Mouse (Mus musculus): ENCODE data around the gene Hcrt. TPM values are rescaled to one million over a fixed set of nuclear protein-coding genes. Genes with fewer than 3 reads are reported as not detected.
A peak's percentile ranks its signal among the peaks of the same experiment; 100 is the strongest.

Gene Hcrt
- total and polyA plus RNA-seq, 2 experiments from 2014 or later, result 7.1 to 8.0 TPM

GRCm38 (mm10) chr11:100728601-100729000 is 34.1 kb downstream of the Hcrt start:
- no peaks in the 10 kb centered on the region for H3K4me1 ChIP-seq (ENCODE audit: insufficient read depth)
- DNase-seq, result no peak
- TF ChIP-seq CTCF (IDR thresholded peaks at IDR 0.05; ENCODE audit: low read depth), result no peak
- no peak for ATAC-seq
- no peaks in the 10 kb centered on the region for H3K27me3 ChIP-seq (ENCODE audit: insufficient read depth, low read length)
- peaks cover 15% of the 10 kb centered on the region for H3K36me3 ChIP-seq (ENCODE audit: insufficient read depth)
- no peak overlapping the region for H3K4me2 ChIP-seq (ENCODE audit: low read depth)
- WGBS, result 90% methylated on average over 6 of the region's 6 CpGs
- no peaks in the 10 kb centered on the region for H3K9me3 ChIP-seq (ENCODE audit: low read length)
- H3K4me3 ChIP-seq (ENCODE audit: low read depth, low read length), result no peak overlapping the region
- H3K27ac ChIP-seq (ENCODE audit: low read depth, low read length), result no peak overlapping the region
- H3K9ac ChIP-seq, result no peak overlapping the region

GRCm38 (mm10) chr11:100727201-100727600 is 35.5 kb downstream of the Hcrt start:
- no peak overlapping the region for H3K27ac ChIP-seq (ENCODE audit: low read depth, low read length)
- WGBS, result 97% methylated on average over 3 of the region's 3 CpGs
- ATAC-seq, result no peak
- no peak overlapping the region for H3K9ac ChIP-seq
- no peaks in the 10 kb centered on the region for H3K27me3 ChIP-seq (ENCODE audit: insufficient read depth, low read length)
- DNase-seq, result no peak
- no peak overlapping the region for H3K4me3 ChIP-seq (ENCODE audit: low read depth, low read length)
- no peaks in the 10 kb centered on the region for H3K9me3 ChIP-seq (ENCODE audit: low read length)
- 0 out of 2 replicates have a peak, but pooled peaks cover 3% of the 10 kb centered on the region for H3K4me1 ChIP-seq (ENCODE audit: insufficient read depth)
- TF ChIP-seq CTCF (IDR thresholded peaks at IDR 0.05; ENCODE audit: low read depth), result no peak
- H3K4me2 ChIP-seq (ENCODE audit: low read depth), result no peak overlapping the region
- H3K36me3 ChIP-seq (ENCODE audit: insufficient read depth), result peaks cover 11% of the 10 kb centered on the region

DNA sequence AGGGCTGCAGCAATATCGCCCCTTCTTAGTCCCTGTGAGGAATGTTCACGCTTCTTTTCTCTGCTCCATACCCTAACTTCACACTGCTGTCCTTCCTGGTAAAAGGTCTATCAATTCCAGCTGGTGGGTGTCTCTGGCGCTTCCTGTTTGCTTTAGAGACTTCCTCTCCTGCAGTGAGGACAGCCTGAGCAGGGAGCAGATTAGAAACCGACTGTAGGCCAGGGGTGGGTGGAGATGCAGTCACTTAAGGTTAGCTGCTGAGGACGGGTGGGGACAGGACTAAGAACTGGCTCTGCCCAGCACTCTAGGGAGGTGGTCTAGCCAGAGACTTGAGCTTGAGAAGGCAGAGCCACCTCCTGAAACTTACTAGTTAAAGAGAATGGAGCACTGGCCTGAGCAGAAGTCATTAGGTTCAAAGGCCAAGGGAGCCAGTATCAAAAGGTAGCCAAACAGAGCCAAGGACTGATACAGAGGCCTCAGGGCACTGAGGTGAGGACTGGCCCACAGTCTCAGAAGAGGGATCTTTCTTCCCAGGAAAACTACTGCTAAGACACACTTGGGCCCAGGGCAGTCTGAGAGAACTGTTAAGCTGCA is 37.7 kb downstream of the Hcrt start:
- no peak overlapping the region for H3K4me3 ChIP-seq (ENCODE audit: low read depth, low read length)
- H3K27ac ChIP-seq (ENCODE audit: low read depth, low read length), result no peak overlapping the region
- H3K9ac ChIP-seq, result no peak overlapping the region
- no peak overlapping the region for H3K4me2 ChIP-seq (ENCODE audit: low read depth)
- 70% methylated on average over 5 of the region's 5 CpGs for WGBS
- H3K9me3 ChIP-seq (ENCODE audit: low read length), result no peaks in the 10 kb centered on the region
- 0 out of 2 replicates have a peak, but pooled peaks cover 3% of the 10 kb centered on the region for H3K4me1 ChIP-seq (ENCODE audit: insufficient read depth)
- no peak for ATAC-seq
- peaks cover 11% of the 10 kb centered on the region for H3K36me3 ChIP-seq (ENCODE audit: insufficient read depth)
- no peak for DNase-seq
- no peaks in the 10 kb centered on the region for H3K27me3 ChIP-seq (ENCODE audit: insufficient read depth, low read length)
- TF ChIP-seq CTCF (IDR thresholded peaks at IDR 0.05; ENCODE audit: low read depth), result no peak

DNA sequence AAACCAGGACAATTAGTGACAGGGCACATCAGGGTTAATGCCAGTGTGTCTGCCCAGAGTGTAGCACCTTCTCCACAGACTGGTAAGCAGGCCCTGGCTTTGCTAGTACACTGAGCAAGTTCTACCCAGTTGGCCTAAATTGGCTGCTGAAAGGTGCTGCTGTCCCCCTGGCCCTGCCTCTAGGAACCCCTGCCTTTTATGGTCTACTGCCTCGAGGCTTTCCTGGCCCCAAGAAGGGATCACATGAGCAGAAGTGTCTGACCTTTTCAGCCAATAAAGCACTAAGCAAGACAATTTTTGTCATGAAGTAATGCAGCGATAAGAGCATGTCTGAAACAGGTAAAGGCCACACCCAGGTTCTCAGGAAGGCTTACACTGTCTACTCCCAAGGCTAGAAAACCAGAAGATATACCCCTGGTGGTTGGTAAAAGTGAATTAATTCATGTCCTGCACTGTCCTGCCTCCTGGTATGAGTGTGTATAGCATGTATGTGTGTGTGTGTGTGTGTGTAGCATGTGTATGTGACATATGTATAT is 40.2 kb downstream of the Hcrt start:
- TF ChIP-seq CTCF (IDR thresholded peaks at IDR 0.05; ENCODE audit: low read depth), result no peak
- H3K36me3 ChIP-seq (ENCODE audit: insufficient read depth), result peaks cover 15% of the 10 kb centered on the region
- WGBS, result 57% methylated on average over 2 of the region's 2 CpGs
- H3K27me3 ChIP-seq (ENCODE audit: insufficient read depth, low read length), result no peaks in the 10 kb centered on the region
- H3K27ac ChIP-seq (ENCODE audit: low read depth, low read length), result no peak overlapping the region
- no peaks in the 10 kb centered on the region for H3K9me3 ChIP-seq (ENCODE audit: low read length)
- H3K4me2 ChIP-seq (ENCODE audit: low read depth), result no peak overlapping the region
- H3K4me3 ChIP-seq (ENCODE audit: low read depth, low read length), result no peak overlapping the region
- H3K9ac ChIP-seq, result no peak overlapping the region
- ATAC-seq (no peak), DNase-seq (no peak)
- H3K4me1 ChIP-seq (ENCODE audit: insufficient read depth), result 0 out of 2 replicates have a peak, but pooled peaks cover 3% of the 10 kb centered on the region

DNA sequence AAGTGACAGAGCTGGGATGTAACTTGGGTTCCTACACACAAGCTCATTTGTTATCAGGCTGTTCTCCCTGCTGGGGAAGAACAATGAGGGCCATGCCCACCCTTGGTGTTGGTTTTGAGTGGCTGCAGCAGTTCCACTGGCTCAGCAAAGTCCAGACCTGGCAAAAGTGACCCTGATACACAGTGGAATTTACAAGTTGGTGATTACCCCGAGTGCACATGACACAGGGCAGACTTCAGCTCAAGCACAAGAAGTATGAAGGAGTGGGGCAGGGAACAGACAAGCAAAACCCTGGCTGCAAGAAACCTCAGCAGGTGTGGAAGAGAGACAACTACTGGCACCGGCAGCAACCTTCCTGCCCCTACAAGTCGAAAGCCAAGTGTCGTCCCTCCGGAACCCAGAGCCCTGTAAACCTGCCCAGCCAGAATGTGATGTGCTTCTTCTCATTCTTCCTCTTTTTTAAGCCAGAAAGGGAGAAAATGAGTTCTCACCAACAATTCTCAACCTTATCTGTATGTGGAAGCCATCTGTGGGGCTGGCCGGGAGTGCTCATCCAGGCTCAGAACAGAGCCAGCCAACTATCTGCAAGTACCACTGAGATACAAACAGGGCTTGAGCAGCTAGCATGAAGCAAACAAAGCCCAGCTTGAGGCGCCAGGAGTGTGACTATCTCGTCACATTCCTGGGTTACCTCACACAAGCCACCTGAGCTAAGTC is 40.8 kb downstream of the Hcrt start:
- no peaks in the 10 kb centered on the region for H3K27me3 ChIP-seq (ENCODE audit: insufficient read depth, low read length)
- no peak overlapping the region for H3K4me3 ChIP-seq (ENCODE audit: low read depth, low read length)
- H3K36me3 ChIP-seq (ENCODE audit: insufficient read depth), result peaks cover 21% of the 10 kb centered on the region
- no peak overlapping the region for H3K4me2 ChIP-seq (ENCODE audit: low read depth)
- H3K9me3 ChIP-seq (ENCODE audit: low read length), result no peaks in the 10 kb centered on the region
- WGBS, result 59% methylated on average over 8 of the region's 8 CpGs
- 0 out of 2 replicates have a peak, but pooled peaks cover 3% of the 10 kb centered on the region for H3K4me1 ChIP-seq (ENCODE audit: insufficient read depth)
- no peak overlapping the region for H3K9ac ChIP-seq
- no peak overlapping the region for H3K27ac ChIP-seq (ENCODE audit: low read depth, low read length)
- no peak for ATAC-seq
- no peak for DNase-seq
- TF ChIP-seq CTCF (IDR thresholded peaks at IDR 0.05; ENCODE audit: low read depth), result no peak

GRCm38 (mm10) chr11:100721254-100721653 is 41.5 kb downstream of the Hcrt start:
- Histone ChIP-seq H3K4me2 (ENCODE audit: low read depth) (no peak overlapping the region), H3K36me3 (ENCODE audit: insufficient read depth) (peaks cover 28% of the 10 kb centered on the region), H3K4me1 (ENCODE audit: insufficient read depth) (0 out of 2 replicates have a peak, but pooled peaks cover 3% of the 10 kb centered on the region), H3K4me3 (ENCODE audit: low read depth, low read length) (no peak overlapping the region), H3K27me3 (ENCODE audit: insufficient read depth, low read length) (no peaks in the 10 kb centered on the region), H3K9me3 (ENCODE audit: low read length) (no peaks in the 10 kb centered on the region), H3K27ac (ENCODE audit: low read depth, low read length) (peak overlapping the region; percentile 29; the same call in 1 of the 2 replicates), H3K9ac (no peak overlapping the region)
- DNase-seq (no peak), ATAC-seq (no peak)
- 45% methylated on average over 4 of the region's 4 CpGs for WGBS
- no peak for TF ChIP-seq CTCF (IDR thresholded peaks at IDR 0.05; ENCODE audit: low read depth)

DNA sequence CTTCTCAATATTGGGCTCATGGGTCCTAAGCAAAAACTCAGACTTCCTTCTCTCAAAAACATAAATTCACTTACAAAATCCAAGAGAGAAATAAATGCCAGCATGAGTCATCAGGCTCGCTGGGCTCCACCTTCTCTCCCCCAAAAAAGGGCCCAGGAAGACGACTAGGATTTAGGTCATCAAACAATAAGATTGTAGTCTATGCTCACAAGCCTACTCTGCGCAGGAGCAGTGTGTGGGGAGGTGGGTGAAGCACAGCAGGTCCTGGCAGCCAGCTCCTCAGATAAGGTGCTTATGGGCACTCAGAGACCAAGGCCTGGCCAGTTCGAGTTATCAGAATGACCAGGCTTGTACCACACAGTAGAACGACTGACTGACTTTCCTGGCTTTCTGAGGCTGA is 42.4 kb downstream of the Hcrt start:
- ATAC-seq, result no peak
- TF ChIP-seq CTCF (IDR thresholded peaks at IDR 0.05; ENCODE audit: low read depth), result no peak

More for the DNA sequence above, 42.4 kb downstream of the Hcrt start:
- H3K9ac ChIP-seq, result no peak overlapping the region
- no peak overlapping the region for H3K4me3 ChIP-seq (ENCODE audit: low read depth, low read length)
- no peaks in the 10 kb centered on the region for H3K9me3 ChIP-seq (ENCODE audit: low read length)
- peaks cover 37% of the 10 kb centered on the region for H3K36me3 ChIP-seq (ENCODE audit: insufficient read depth)
- H3K27me3 ChIP-seq (ENCODE audit: insufficient read depth, low read length), result no peaks in the 10 kb centered on the region
- DNase-seq, result no peak
- H3K27ac ChIP-seq (ENCODE audit: low read depth, low read length), result no peak overlapping the region
- H3K4me1 ChIP-seq (ENCODE audit: insufficient read depth), result 0 out of 2 replicates have a peak, but pooled peaks cover 3% of the 10 kb centered on the region
- H3K4me2 ChIP-seq (ENCODE audit: low read depth), result no peak overlapping the region
- 76% methylated on average over 5 of the region's 5 CpGs for WGBS
